Mouse (Mus musculus) neural tube, embryonic 13.5 days (tissue): ENCODE measurements at regions not wholly inside any gene's neighbourhood (a gene's known extent, or its start where the extent isn't known, plus 50 kb on each side); places are given as distances from the start of the nearest gene placed in this dataset.

Experiments
- ATAC-seq: fragments of 200-750 bp; cut with Nextera tagmentation; 2 replicates; pipeline ENCODE4 v1.8.0; 2017; ENCODE audit warnings: low read depth, mild to moderate bottlenecking, moderate TSS enrichment, moderate library complexity
- H3K27ac ChIP-seq: fragments of 300-500 bp; sonication (generic); replicated peaks from 2 replicates; pipeline ENCODE4 v1.5.1; 2015; ENCODE audit warnings: moderate library complexity, mild to moderate bottlenecking, inconsistent platforms
- H3K27me3 ChIP-seq: fragments of 300-500 bp; sonication (generic); 2 replicates; pipeline ENCODE4 v1.6.1; 2015; ENCODE audit warnings: mild to moderate bottlenecking, inconsistent platforms
- H3K36me3 ChIP-seq: fragments of 300-500 bp; sonication (generic); 2 replicates; pipeline ENCODE4 v1.6.1; 2015; ENCODE audit warnings: mild to moderate bottlenecking, inconsistent platforms
- H3K4me1 ChIP-seq: fragments of 300-500 bp; sonication (generic); replicated peaks from 2 replicates; pipeline ENCODE4 v1.6.1; 2015; ENCODE audit warnings: inconsistent platforms
- H3K4me2 ChIP-seq: fragments of 300-500 bp; sonication (generic); 2 replicates; pipeline ENCODE4 v1.6.1; 2015; ENCODE audit warnings: inconsistent platforms, mild to moderate bottlenecking, moderate library complexity
- H3K4me3 ChIP-seq: fragments of 300-500 bp; sonication (generic); 2 replicates; pipeline ENCODE4 v1.5.1; 2015; ENCODE audit warnings: mild to moderate bottlenecking, inconsistent platforms
- H3K9ac ChIP-seq: fragments of 300-500 bp; sonication (generic); 2 replicates; pipeline ENCODE4 v1.6.1; 2015; ENCODE audit warnings: moderate library complexity, mild to moderate bottlenecking, inconsistent platforms
- H3K9me3 ChIP-seq: fragments of 300-500 bp; sonication (generic); 2 replicates; pipeline ENCODE4 v1.6.1; 2016; ENCODE audit warnings: inconsistent platforms
- WGBS: fragments of 180-500 bp; shearing (Covaris S2); methylation state at CpG from one replicate; pipeline ENCODE4 v1.1.7; 2015; 5-methylcytosine and 5-hydroxymethylcytosine counted together

DNA sequence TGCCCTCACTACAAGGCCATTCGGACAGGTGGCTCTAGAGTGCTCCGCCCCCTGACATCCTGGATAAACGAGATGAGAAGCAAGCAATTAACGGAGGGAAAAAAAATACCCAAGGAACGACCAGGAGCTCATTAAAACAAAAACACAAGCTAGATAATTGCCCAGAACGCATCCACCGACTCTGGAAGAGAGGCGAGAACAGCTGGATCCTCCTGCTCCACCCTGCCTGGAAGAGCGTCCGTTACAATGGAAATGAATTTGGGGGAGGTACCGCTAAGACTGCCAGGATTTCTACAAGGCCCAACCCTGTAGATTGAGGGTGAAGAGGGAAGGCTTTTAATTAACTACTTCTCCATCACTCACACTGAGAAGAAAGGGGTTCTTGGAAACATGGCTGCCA is 85.6 kb upstream of the Spaca7 start:
- WGBS: 31% methylated on average over 11 of the region's 11 CpGs
- Histone ChIP-seq H3K27ac (0 out of 2 replicates have a peak overlapping the region, but pooled peaks have one; percentile 25), H3K4me2 (no peak overlapping the region), H3K36me3 (no peaks in the 10 kb centered on the region), H3K4me3 (no peak overlapping the region), H3K9ac (no peak overlapping the region), H3K9me3 (no peaks in the 10 kb centered on the region), H3K27me3 (peaks cover 75% of the 10 kb centered on the region), H3K4me1 (peaks cover 33% of the 10 kb centered on the region)
- no peak for ATAC-seq

DNA sequence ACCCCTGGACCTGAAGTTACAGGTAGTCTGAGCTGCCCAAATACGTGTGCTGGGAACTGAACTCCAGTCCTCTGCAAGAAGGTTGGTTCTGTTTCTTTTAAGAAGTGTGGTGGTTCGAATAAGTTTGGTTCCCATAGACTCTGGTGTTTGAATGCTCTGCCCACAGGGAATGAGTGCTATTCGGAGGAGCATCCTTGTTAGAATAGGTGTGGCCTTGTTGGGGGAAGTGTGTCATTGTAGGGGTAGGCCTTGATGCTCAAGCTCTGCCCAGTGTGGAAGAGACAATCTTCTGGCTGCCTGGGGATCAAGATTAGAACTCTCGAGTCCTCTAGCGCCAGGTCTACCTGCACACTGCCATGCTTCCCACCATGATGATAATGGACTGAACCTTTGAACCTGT is 83.6 kb upstream of the Spaca7 start:
- ATAC-seq: no peak
- Histone ChIP-seq H3K27me3 (peaks cover 73% of the 10 kb centered on the region), H3K36me3 (no peaks in the 10 kb centered on the region), H3K27ac (no peak overlapping the region), H3K4me3 (no peak overlapping the region), H3K4me1 (peaks cover 21% of the 10 kb centered on the region), H3K9ac (no peak overlapping the region), H3K4me2 (no peak overlapping the region), H3K9me3 (no peaks in the 10 kb centered on the region)
- WGBS: 92% methylated on average over 5 of the region's 5 CpGs

DNA sequence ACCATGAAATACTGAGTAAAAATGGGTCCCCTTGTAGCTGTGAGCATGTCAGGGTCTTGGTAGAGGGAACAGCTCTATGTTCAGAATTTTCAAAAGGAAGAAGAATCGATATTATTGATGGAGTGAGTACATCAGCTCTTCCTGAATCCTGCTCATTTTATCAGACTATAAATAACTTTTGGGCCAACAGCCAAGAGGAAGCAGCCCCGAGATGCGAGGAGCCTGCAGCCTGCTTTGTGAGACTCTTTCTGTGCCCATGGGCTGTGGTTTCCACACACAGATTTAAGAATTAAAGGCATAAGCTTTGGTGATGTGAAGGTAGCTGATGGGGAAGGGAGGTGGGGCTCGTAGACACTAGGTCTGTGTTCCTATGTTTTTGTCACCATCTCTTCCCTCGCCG is 81.4 kb upstream of the Spaca7 start:
- ATAC-seq: no peak
- peaks cover 12% of the 10 kb centered on the region for H3K4me1 ChIP-seq
- H3K4me2 ChIP-seq: no peak overlapping the region
- H3K27ac ChIP-seq: no peak overlapping the region
- no peak overlapping the region for H3K4me3 ChIP-seq
- no peak overlapping the region for H3K9ac ChIP-seq
- H3K27me3 ChIP-seq: peaks cover 62% of the 10 kb centered on the region
- H3K9me3 ChIP-seq: no peaks in the 10 kb centered on the region
- H3K36me3 ChIP-seq: no peaks in the 10 kb centered on the region
- 70% methylated on average over 6 of the region's 6 CpGs for WGBS

DNA sequence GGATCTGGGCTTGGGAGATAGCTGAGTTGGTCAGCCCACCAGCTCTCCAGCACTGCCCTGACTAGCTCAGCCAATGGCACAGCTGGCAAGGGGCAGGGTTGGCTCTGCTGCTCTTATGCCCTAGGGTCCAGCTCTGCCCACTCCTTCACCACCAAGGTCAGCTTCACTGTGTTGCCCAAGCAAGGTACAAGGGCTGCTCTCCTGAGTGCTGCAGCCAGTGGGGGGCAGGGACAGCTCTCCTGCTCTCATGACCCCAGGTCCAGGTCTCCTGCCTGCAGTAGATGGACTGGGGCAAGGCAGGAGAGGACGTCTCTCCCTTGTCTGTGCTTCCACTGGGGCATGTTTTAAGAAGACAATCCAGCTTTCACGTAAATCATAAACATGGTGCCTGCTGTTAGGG is 80.4 kb upstream of the Spaca7 start:
- WGBS: 63% methylated on average over 2 of the region's 2 CpGs
- Histone ChIP-seq H3K36me3 (no peaks in the 10 kb centered on the region), H3K4me2 (no peak overlapping the region), H3K9ac (no peak overlapping the region), H3K27me3 (peaks cover 55% of the 10 kb centered on the region), H3K9me3 (no peaks in the 10 kb centered on the region), H3K4me1 (peaks cover 2% of the 10 kb centered on the region), H3K27ac (no peak overlapping the region), H3K4me3 (no peak overlapping the region)
- ATAC-seq: no peak

DNA sequence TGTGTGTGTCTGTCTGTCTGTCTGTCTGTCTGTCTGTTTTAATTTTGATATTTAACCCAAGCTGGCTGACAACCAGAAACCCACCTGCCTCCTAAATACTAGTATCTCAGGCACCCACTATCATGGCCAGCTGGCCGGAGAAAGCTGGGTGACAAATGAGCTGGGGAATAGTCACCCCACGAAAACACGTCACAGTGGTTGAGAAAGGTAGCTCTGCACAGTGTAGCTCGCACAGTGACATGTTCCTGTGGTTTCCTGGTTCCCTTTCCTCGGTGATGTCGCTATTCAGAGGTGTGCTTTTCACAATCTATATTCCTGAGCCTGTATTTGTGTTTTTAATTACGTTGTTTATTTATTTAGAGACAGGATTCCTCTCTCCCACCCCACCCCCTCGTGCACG is 78.3 kb upstream of the Spaca7 start:
- no peak overlapping the region for H3K4me3 ChIP-seq
- no peak overlapping the region for H3K4me2 ChIP-seq
- H3K36me3 ChIP-seq: no peaks in the 10 kb centered on the region
- no peaks in the 10 kb centered on the region for H3K9me3 ChIP-seq
- no peaks in the 10 kb centered on the region for H3K4me1 ChIP-seq
- WGBS: 88% methylated on average over 9 of the region's 9 CpGs
- no peak overlapping the region for H3K9ac ChIP-seq
- H3K27ac ChIP-seq: no peak overlapping the region
- peaks cover 59% of the 10 kb centered on the region for H3K27me3 ChIP-seq
- ATAC-seq: no peak

DNA sequence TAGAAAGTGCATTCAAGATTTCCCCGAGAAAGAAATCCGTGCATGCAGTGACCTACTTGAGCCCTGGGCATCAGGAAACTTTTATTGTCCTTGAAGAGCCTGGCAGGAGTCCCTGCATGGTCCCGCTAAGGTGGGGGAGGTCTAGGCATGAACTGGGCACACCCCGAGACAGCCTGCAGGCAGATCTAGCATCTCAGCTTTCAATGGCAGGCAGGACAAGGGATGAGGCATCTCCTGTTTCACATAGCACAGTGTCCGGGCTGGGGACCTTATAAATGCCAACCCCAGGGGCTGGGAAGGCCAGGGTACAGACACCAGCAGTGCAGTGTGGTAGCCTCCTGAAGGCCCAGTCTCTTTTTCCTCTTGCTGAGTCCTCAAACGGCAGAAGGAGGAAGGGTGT is 75.4 kb upstream of the Spaca7 start:
- Histone ChIP-seq H3K36me3 (no peaks in the 10 kb centered on the region), H3K4me2 (no peak overlapping the region), H3K9ac (no peak overlapping the region), H3K9me3 (no peaks in the 10 kb centered on the region), H3K4me1 (peaks cover 10% of the 10 kb centered on the region), H3K27ac (no peak overlapping the region), H3K4me3 (no peak overlapping the region), H3K27me3 (peaks cover 75% of the 10 kb centered on the region)
- 6% methylated on average over 6 of the region's 6 CpGs for WGBS
- ATAC-seq: no peak

DNA sequence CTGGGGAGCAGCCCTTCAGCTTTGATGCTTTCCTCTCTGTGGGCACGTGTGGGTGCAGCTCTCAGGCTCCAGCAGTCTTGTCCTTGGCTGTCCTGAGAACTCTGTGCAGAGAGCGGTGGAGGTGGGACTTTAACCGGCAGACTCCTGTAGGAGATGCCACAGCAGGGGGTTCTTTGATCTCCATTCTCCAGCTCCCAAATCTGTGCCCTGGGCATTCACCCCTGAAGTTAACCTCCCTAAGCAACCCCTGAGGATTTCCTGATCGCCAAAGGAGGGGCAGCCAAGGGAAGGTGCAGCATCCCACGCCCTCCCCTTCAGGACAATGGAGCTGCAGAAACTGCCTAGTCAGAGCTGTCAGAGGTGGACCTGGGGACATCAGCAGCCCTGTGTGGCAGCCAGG is 73.2 kb upstream of the Spaca7 start:
- ATAC-seq: no peak
- no peaks in the 10 kb centered on the region for H3K9me3 ChIP-seq
- H3K9ac ChIP-seq: no peak overlapping the region
- 17% methylated on average over 5 of the region's 5 CpGs for WGBS
- no peak overlapping the region for H3K4me3 ChIP-seq
- H3K4me2 ChIP-seq: no peak overlapping the region
- peaks cover 28% of the 10 kb centered on the region for H3K4me1 ChIP-seq
- peaks cover 72% of the 10 kb centered on the region for H3K27me3 ChIP-seq
- H3K36me3 ChIP-seq: no peaks in the 10 kb centered on the region
- H3K27ac ChIP-seq: no peak overlapping the region

DNA sequence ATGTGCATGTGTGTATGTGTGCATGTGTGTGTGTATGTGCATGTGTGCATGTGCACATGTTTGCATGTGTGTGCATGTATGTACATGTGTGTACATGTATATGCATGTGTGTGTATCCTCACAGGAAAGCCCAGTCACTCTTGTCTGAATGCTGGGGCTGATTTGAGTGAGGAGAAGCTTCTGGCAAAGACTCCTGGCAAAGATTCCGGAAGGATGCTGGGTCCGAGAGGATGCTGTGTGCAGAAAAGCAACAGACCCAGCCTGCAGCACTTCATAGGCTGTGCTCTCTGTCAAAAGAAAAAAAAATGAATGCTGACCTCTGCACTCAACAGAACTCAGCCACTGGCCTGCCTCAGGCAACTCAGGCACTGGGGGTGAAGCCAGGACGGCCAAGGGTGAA is 72.5 kb upstream of the Spaca7 start:
- H3K4me2 ChIP-seq: no peak overlapping the region
- H3K9me3 ChIP-seq: no peaks in the 10 kb centered on the region
- no peak for ATAC-seq
- H3K4me3 ChIP-seq: no peak overlapping the region
- H3K27me3 ChIP-seq: peaks cover 72% of the 10 kb centered on the region
- no peaks in the 10 kb centered on the region for H3K36me3 ChIP-seq
- WGBS: 49% methylated on average over 3 of the region's 3 CpGs
- no peak overlapping the region for H3K9ac ChIP-seq
- no peak overlapping the region for H3K27ac ChIP-seq
- H3K4me1 ChIP-seq: peaks cover 31% of the 10 kb centered on the region

DNA sequence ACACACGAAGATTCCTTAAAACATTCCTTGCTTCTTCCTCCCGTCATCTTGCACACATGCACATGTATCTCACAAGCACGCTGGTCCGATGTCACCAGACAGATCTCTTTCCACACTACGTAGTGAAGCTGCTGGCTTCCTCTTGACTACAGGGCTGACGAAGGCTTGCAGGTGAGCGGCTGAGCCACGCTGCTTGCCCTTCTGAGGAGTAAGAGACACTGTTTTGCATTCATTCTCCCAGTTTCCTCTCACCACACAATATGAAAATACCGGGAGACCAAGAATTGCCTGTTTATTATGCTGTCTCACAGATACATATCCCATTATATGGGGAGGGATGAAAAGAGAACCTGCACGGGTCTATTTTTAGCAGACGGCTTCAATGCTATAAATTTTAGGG is 71.0 kb upstream of the Spaca7 start:
- Histone ChIP-seq H3K4me3 (peak overlapping the region; percentile 22), H3K4me2 (peak overlapping the region; percentile 59), H3K9me3 (no peaks in the 10 kb centered on the region), H3K4me1 (peaks cover 31% of the 10 kb centered on the region), H3K27ac (no peak overlapping the region), H3K27me3 (peaks cover 82% of the 10 kb centered on the region), H3K36me3 (no peaks in the 10 kb centered on the region), H3K9ac (no peak overlapping the region)
- under 1% methylated on average over 11 of the region's 11 CpGs for WGBS
- peak; percentile 9; the same call in 1 of the 2 replicates for ATAC-seq

DNA sequence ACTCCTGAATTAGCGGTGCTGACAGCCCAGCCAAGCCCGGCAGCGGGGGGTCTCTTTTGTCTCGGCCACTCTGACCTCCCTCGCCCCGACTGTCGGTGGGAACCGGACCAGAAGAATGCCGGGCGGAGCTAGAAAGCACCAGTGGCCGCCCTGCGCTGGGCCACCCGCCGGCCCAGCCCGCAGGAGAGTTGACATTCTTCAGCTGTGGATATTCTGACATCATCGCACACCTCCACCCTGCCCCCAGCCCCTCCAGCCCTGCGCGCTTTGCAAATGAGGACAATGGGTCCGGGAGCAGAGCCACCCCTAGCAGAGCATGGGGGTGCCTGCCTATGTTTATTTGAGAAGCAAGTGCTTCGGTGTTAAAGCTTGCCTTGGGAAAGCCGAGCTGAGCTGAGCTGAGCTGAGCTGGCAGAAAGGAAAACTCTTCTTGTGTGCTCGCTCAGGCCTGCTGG is 70.5 kb upstream of the Spaca7 start:
- no peaks in the 10 kb centered on the region for H3K9me3 ChIP-seq
- peak; percentile 76 for ATAC-seq
- 0% methylated on average over 22 of the region's 22 CpGs for WGBS
- 0 out of 2 replicates have a peak overlapping the region, but pooled peaks have one; percentile 10 for H3K9ac ChIP-seq
- H3K27me3 ChIP-seq: peaks cover 85% of the 10 kb centered on the region
- peak overlapping the region; percentile 4; the same call in 1 of the 2 replicates for H3K27ac ChIP-seq
- H3K4me1 ChIP-seq: peaks cover 31% of the 10 kb centered on the region
- peak overlapping the region; percentile 59 for H3K4me2 ChIP-seq
- H3K36me3 ChIP-seq: no peaks in the 10 kb centered on the region
- H3K4me3 ChIP-seq: peak overlapping the region; percentile 22

DNA sequence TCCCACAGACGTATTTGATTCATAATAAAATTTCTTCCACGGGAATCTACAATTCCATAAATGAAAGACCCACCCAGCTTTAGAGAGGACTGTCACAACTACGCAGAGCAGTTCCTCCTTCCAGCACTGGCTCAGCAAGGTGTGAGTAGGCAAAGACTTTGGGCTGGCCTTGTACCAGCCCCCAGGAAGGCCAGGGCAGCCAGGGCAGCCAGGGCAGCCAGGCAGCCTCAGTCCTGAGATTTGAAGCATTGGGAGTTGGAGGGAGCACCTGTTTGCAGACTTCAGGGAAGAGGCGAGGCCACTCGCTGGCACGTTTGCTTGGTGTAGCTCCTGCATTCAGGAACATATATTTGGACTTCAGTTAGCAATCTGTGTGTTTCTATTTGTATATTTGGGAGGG is 70.0 kb upstream of the Spaca7 start:
- 0 out of 2 replicates have a peak overlapping the region, but pooled peaks have one; percentile 10 for H3K9ac ChIP-seq
- peak overlapping the region; percentile 59 for H3K4me2 ChIP-seq
- peak overlapping the region; percentile 22; the same call in 1 of the 2 replicates for H3K4me3 ChIP-seq
- ATAC-seq: peak; percentile 26; the same call in 1 of the 2 replicates
- peaks cover 31% of the 10 kb centered on the region for H3K4me1 ChIP-seq
- H3K36me3 ChIP-seq: no peaks in the 10 kb centered on the region
- peaks cover 81% of the 10 kb centered on the region for H3K27me3 ChIP-seq
- 8% methylated on average over 6 of the region's 6 CpGs for WGBS
- H3K9me3 ChIP-seq: no peaks in the 10 kb centered on the region
- H3K27ac ChIP-seq: peak overlapping the region; percentile 4; the same call in 1 of the 2 replicates

DNA sequence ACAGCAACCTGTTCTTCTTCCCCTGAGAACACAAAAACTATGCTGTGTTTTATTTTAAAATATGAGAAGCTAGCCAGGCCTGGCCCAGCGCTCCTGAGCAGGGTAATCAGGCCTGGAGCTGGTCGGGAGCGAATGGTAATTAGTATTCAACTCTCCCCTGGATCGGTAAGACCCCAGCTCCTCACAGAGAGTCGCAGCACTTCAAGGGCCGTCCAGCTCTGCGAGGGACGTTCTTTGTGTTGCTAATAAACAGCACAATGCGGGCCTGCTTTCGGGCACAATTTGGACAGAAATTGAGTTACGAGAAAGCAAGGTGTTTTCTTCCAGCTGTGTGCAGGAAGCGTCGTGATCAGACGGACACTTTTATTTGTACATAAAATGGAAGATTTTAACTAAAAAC is 69.5 kb upstream of the Spaca7 start:
- H3K9me3 ChIP-seq: no peaks in the 10 kb centered on the region
- ATAC-seq: no peak
- H3K27me3 ChIP-seq: peaks cover 77% of the 10 kb centered on the region
- WGBS: 3% methylated on average over 14 of the region's 14 CpGs
- H3K27ac ChIP-seq: no peak overlapping the region
- no peak overlapping the region for H3K4me3 ChIP-seq
- H3K9ac ChIP-seq: no peak overlapping the region
- H3K4me2 ChIP-seq: no peak overlapping the region
- H3K4me1 ChIP-seq: peaks cover 31% of the 10 kb centered on the region
- no peaks in the 10 kb centered on the region for H3K36me3 ChIP-seq

DNA sequence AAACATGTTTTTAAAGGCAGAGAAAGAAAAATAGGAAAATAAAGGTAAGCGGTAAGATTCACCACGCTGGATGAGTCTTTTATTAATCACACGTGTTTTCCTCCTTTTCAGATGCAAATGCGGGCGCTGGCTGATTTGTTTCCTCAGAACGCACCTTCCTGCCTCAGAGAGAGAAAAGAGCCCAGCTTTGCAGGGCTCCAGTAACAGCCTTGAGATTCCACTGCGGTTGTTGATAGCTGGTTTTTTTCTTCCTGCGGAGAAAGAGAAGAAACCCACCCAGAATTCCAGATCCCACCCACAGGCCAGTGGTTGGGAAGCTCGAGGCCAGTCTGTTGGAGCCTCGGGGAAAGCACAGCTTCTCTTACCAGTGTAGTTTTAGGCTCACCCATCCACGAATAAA is 68.6 kb upstream of the Spaca7 start:
- Histone ChIP-seq H3K4me2 (0 out of 2 replicates have a peak overlapping the region, but pooled peaks have one; percentile 4), H3K4me3 (no peak overlapping the region)

More for the DNA sequence above, 68.6 kb upstream of the Spaca7 start:
- Histone ChIP-seq H3K27me3 (peaks cover 80% of the 10 kb centered on the region), H3K36me3 (no peaks in the 10 kb centered on the region), H3K9ac (no peak overlapping the region), H3K9me3 (no peaks in the 10 kb centered on the region), H3K27ac (no peak overlapping the region), H3K4me1 (peaks cover 31% of the 10 kb centered on the region)
- ATAC-seq: no peak
- under 1% methylated on average over 11 of the region's 11 CpGs for WGBS
